Mouse (Mus musculus) v-Abl transformed pro-B cells (cell line): Measurements from ENCODE around the gene Cln5.

Experiments
- in situ Hi-C, 2 experiments: fragments of 400-800 bp; cut with MboI; formaldehyde crosslinking; loops; one replicate each; pipeline ENCODE4 v1.15.1; 2025; ENCODE audit not compliant: unreplicated experiment in 2 of 2

Gene Cln5

DNA sequence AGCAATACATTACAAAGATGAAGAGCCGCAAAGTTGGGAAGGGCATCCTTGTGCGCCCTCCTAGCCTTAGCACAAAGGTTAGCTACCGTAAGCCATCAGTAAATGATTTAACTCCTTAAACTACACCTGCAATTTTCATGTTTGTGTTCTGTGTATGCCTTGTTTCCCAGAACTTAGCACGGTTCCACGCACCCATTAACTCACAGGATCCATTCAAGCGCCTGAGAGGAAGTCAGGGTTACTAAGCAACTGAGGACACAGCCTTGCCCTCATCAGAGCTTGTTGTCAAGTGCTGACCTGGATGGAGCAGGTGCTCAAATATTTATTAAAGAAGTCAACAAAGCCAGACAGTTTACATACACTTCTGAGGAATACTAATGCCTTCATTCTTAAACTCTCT, 32.2 kb downstream of the Cln5 start:
- in situ Hi-C loops, result no loop called here

DNA sequence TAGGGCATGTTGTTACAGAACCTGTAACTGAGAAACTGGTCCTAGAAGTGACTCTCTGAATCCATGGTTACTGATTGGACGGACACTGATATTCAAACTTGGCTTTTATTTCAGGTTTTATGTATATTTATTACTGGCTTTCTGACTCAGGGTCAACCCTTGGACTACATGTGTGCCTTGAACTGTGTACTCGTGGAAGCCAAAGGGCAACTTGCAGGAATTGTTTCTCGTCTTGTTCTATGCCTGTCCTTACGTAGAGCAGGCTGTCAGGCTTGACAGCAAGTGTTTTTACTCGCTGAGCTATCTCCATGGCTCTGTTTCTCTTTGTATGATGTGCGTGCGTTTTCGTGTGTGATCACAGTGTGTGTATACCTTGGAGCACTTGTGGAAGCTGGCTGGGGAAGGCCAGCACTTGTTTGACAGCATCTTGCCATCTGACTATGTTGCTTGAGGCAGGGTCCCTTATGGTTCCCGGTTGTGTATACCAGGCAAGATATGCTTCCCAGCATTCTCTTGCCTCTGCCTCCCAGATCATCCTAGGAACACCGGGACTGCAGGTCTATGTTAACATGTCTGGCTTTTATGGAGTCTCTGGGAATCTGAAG, 32.8 kb downstream of the Cln5 start:
- in situ Hi-C loops, result no loop called here

DNA sequence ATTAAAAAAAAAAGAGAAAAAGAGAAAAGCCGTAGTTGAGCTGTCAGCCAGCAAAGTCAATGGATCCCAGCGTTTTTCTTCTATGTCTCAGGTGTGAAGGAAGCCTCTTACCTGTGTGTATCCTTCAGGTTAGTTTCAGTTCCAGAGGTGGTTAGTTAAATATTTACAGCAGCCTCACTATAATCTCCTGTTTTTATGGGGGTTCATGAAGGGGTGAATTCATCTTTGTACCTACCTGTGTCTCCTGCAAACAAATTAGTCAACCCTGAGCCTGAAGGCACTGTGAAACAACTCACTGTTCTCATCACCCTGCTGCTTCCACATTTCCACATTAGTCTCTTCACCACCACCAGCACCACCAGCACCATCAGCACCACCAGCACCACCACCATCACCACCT, 36.3 kb downstream of the Cln5 start:
- in situ Hi-C loops, result no loop called here

DNA sequence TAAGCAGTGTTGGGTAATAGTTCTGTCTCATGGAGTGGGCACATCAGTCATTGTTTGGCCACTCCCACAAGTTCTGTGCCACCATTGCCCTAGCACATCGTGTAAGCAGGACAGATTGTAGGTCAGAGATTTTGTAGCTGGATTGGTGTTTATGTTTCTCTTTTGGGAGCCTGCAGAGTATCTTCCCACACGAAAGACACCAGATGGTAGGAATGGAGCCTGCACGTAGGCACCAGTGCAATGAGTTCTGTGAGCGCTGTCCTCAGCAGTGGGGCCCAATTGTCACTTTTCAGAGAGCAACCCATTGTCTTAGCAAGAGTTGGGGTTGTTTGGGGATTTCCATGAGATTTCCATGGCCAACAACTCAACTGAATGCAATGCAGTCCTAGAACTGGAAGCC, 40.0 kb downstream of the Cln5 start:
- in situ Hi-C loops, result no loop called here

DNA sequence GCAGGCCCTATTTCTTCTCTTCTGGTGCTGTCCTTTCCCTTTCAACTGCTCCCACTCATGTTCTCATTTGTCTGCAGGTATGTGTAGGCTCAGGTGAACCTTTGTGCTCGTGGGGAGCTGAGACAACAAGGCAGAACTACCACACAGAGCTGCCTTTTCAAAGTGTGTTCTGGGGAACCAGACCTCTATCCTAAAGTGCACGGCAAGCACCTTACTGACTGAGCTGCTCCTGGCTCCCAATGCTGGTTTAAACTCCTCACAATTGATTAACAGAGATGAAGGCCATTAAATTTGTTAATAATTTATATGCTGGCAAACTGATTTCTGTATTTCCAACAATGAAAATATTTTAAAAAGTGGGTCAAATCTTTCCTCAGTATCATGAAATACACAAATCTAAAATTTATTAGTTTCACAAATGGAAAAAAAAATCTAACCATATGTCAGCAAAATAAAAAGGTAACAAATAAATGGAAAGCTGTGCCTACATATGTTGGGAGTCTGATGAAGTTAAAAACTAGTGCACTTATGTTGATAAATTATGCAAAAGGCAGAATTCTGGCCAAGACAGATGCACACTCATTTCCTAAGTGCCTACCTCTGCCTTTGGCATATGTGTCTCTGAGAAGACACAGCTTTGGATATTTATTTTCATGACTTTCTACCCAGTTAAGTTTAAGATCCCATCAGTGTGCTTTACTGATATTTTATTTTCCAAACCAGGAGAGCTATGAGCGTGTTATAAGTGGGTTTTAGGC, 42.8 kb downstream of the Cln5 start:
- in situ Hi-C loops, result no loop called here

DNA sequence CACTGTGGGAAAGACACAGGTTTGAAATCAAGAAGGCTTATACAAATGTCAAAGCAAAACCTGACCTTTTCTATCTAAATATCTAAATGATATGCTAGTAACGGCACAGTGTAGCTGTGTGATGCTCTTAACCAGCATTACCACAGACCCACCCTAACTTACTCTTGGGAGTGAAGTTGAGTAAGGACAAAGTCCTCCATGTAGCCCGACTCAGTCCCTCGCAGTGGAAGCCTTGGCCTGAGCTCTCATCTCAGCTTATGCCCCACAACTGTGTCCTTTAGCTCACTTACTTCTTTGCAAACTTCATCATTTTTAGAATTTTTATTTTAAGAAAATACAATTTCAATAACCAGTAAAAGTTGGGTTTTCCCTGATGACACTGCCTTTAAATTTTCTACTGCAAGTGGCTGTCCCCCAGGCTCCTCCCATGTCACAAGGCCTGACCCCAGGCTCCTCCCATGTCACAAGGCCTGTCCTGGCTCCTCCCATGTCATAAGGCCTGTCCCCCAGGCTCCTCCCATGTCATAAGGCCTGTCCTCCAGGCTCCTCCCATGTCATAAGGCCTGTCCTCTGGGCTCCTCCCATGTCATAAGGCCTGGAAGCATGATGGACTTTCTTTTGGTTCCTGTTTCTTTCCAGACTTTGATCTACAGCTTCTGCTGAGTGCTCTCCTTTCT, 45.1 kb downstream of the Cln5 start:
- in situ Hi-C loops, result no loop called here

DNA sequence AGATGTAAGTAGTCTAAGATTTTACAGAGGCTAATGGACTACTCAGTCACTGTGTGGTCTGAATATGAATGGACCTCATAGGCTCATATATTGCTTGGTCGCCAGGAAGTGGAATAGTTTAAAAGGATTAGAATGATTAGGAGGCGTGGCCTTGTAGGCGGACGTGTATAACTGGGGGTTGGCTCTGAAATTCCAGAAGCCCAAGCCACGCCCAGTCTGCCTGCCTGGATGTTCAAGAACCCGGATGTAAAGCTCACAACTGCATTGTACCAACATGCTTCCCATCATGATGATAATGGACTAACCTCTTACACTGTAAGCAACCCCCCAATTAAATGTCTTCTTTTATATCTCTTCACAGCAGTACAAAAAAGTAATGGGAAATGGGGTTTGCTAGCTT, 55.7 kb downstream of the Cln5 start:
- in situ Hi-C loops, result no loop called here
